Mouse (Mus musculus) liver, postnatal 0 days (tissue): ENCODE data around the gene Prdm8.
A peak's percentile ranks its signal among the peaks of the same experiment; 100 is the strongest.

ENCODE experiments used
- CTCF ChIP-seq: sonication (generic); IDR thresholded peaks from 2 replicates; pipeline ENCODE4 v1.5.1; 2016; ENCODE audit warnings: antibody characterized with exemption, low read depth
- EP300 ChIP-seq: IDR thresholded peaks from 2 replicates; pipeline ENCODE4 v1.6.1; 2016; ENCODE audit warnings: antibody characterized with exemption, low read depth, mild to moderate bottlenecking

DNA sequence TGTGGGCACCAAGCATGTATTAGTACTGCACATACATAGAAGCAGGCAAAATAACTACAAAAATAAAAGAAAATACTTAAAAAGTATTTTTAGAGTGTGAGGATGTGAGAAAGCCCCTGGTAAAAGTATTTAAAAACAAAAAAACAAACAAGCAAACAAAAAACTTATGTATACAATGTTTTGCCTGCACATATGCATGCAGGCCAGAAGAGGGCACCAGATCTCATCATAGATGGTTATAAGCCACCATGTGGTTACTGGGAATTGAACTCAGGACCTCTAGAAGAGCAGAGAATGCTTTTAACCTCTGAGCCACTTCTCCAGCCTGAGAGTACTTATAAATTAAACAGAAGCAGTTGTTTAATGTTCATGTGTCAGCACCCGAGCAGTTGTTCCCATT is 28.0 kb downstream of the Prdm8 start:
- peak; percentile 37 for TF ChIP-seq CTCF
- no peak for TF ChIP-seq EP300
